In the genomic region with DNA sequence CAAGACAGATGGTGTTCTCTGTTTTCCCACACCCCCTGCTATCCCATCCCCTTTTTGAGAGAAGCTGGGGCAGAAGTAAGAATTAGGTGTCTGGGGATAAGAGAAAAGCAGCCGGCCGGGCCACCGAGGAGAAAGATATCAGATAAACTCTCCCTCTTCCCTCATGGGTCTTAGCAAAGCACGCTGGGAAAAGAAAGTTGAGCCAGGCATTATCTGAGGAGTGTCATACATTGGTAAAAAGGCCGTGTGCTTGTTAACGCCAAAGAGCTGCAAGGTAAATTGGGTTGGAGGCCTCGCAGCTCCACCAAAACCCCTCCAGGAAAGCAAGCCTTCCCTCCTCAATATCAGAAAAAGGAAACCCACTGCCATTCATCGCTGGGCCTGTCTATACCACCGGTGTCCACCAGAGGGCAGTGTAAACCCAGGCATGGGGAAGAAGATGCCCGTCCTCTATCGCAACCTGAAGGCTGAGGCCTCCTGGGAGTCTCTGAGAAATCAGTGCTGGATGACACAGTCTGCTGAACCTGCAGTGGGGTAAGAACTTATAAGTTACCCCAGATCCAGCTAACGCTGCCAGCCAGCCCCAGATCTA, we compare ENCODE assay signal across 9 mouse cellular contexts. TPM values are rescaled to one million over a fixed set of nuclear protein-coding genes. Genes with fewer than 3 reads are reported as not detected.
A peak's percentile ranks its signal among the peaks of the same experiment; 100 is the strongest.
DNase-seq lines count a peak whose midpoint lies in the region; ATAC-seq and TF ChIP-seq lines count a peak whose summit lies in the region.
"Had no signal": no experiment of that assay in that cellular context is flagged by ENCODE, and none has a peak within 500 bp of the region (broad histone marks: within the 10 kb centered on the region; RNA-seq: fewer than 3 reads in every experiment).

No protein-coding gene starts in this region.

- no peak overlapping the region for H3K27ac ChIP-seq in forebrain, embryonic 14.5 days (ENCODE audit: low read depth, low read length)
- H3K27ac ChIP-seq in hindbrain, embryonic 10.5 days: no peak overlapping the region
- H3K27ac ChIP-seq: limb, embryonic 15.5 days had no signal

- no peak overlapping the region for H3K9ac ChIP-seq in forebrain, embryonic 14.5 days (ENCODE audit: low read length)
- H3K9ac ChIP-seq: limb, embryonic 15.5 days had no signal

- TF ChIP-seq CTCF in G1E (IDR thresholded peaks at IDR 0.05; ENCODE audit: low read depth, low read length): peak; percentile 99

- H3K4me3 ChIP-seq in G1E (ENCODE audit: low read depth, low read length): no peak overlapping the region
- H3K4me3 ChIP-seq in forebrain, embryonic 14.5 days (ENCODE audit: low read depth, low read length): no peak overlapping the region
- no peak overlapping the region for H3K4me3 ChIP-seq in hindbrain, embryonic 10.5 days
- H3K4me3 ChIP-seq: limb, embryonic 15.5 days had no signal

- H3K4me2 ChIP-seq in forebrain, embryonic 14.5 days (ENCODE audit: low read length): no peak overlapping the region
- H3K4me2 ChIP-seq: limb, embryonic 15.5 days had no signal

- ATAC-seq in G1E (ENCODE audit: extremely low read depth, insufficient number of reproducible peaks, low FRiP score, poor library complexity, severe bottlenecking): peak; percentile 34; the same call in 1 of the 2 replicates
- peak; percentile 47 for ATAC-seq in forebrain, embryonic 14.5 days

- 25% methylated on average over 12 of the region's 12 CpGs for WGBS in forebrain, embryonic 14.5 days
- WGBS in hindbrain, embryonic 10.5 days: 23% methylated on average over 12 of the region's 12 CpGs

- no peaks in the 10 kb centered on the region for H3K9me3 ChIP-seq in G1E (replicated peaks)
- H3K9me3 ChIP-seq in forebrain, embryonic 14.5 days (replicated peaks; ENCODE audit: control insufficient read depth, low read length): 0 out of 2 replicates have a peak, but pooled peaks cover 3% of the 10 kb centered on the region
- H3K9me3 ChIP-seq in hindbrain, embryonic 10.5 days: 0 out of 2 replicates have a peak, but pooled peaks cover 7% of the 10 kb centered on the region
- H3K9me3 ChIP-seq: limb, embryonic 15.5 days had no signal

- peaks cover 33% of the 10 kb centered on the region for H3K27me3 ChIP-seq in G1E (ENCODE audit: insufficient read depth, low read length)
- no peaks in the 10 kb centered on the region for H3K27me3 ChIP-seq in forebrain, embryonic 14.5 days (replicated peaks; ENCODE audit: control insufficient read depth, insufficient read depth, low read length)
- peaks cover 46% of the 10 kb centered on the region for H3K27me3 ChIP-seq in hindbrain, embryonic 10.5 days (ENCODE audit: insufficient read depth, poor library complexity, severe bottlenecking)

- peak; percentile 73 for DNase-seq in G1E (ENCODE audit: low spot score)
- DNase-seq in c-Kit-negative CD71-positive TER-119-positive erythroid progenitor cells, embryonic 14.5 days (ENCODE audit: low read depth, low spot score): peak; percentile 42
- DNase-seq in forebrain, embryonic 14.5 days (ENCODE audit: low spot score): peak; percentile 85
- DNase-seq in hindbrain, embryonic 10.5 days (ENCODE audit: low spot score): peak; percentile 90
- DNase-seq in layer of hippocampus, postnatal 10 days (ENCODE audit: low spot score in 2 of 2): peak; percentile 94 to 96
- peak; percentile 65 for DNase-seq in lung, postnatal 25 days (ENCODE audit: low spot score)
- DNase-seq in right cerebral cortex, adult 2 months (ENCODE audit: low spot score in 2 of 2): peak; percentile 84 to 95
- DNase-seq in urinary bladder, postnatal 10 days (ENCODE audit: low spot score): peak; percentile 51

- peaks cover 14% of the 10 kb centered on the region for H3K4me1 ChIP-seq in G1E (ENCODE audit: insufficient read depth, low read depth, low read length)
- H3K4me1 ChIP-seq in forebrain, embryonic 14.5 days (ENCODE audit: control insufficient read depth, insufficient read depth, low read length): peaks cover 9% of the 10 kb centered on the region; the same call in 1 of the 2 replicates
- peaks cover 18% of the 10 kb centered on the region; the same call in 1 of the 2 replicates for H3K4me1 ChIP-seq in hindbrain, embryonic 10.5 days (replicated peaks)

- no peaks in the 10 kb centered on the region for H3K36me3 ChIP-seq in G1E (replicated peaks)
- no peaks in the 10 kb centered on the region for H3K36me3 ChIP-seq in forebrain, embryonic 14.5 days (ENCODE audit: control insufficient read depth, insufficient read depth, low read length)
- H3K36me3 ChIP-seq in hindbrain, embryonic 10.5 days: no peaks in the 10 kb centered on the region
- H3K36me3 ChIP-seq: limb, embryonic 15.5 days had no signal

RNA-seq across cellular contexts. Expression of gene Spats1, which starts 3.1 kb away (rescaled TPM):
- total RNA-seq in G1E (2014; fragmentation: Nextera tagmentation) (not detected in 2 replicates), G1E (2017) (0.11 and 0.17 TPM in 2 replicates)
- not detected in 2 replicates for polyA plus RNA-seq in G1E (2012)
- polyA plus RNA-seq in forebrain, embryonic 14.5 days (2014; fragmentation: Nextera tagmentation; extraction: Ambion mirVana): 1.1 and 1.4 TPM in 2 replicates
- polyA plus RNA-seq in hindbrain, embryonic 10.5 days (2016; fragmentation: Nextera tagmentation; extraction: Ambion mirVana): 0.31 and 0.36 TPM in 2 replicates
- 1 to 10 TPM; 2.9 to 3.5 TPM for total RNA-seq in layer of hippocampus, postnatal 10 days (2021)

RNA-seq across cellular contexts. Expression of gene Aars2, which starts 28.3 kb away (rescaled TPM):
- total RNA-seq in G1E (2014; fragmentation: Nextera tagmentation) (6.8 and 17.1 TPM in 2 replicates), G1E (2017) (7.8 and 8.7 TPM in 2 replicates)
- polyA plus RNA-seq in G1E (2012): 34.7 and 43.0 TPM in 2 replicates
- polyA plus RNA-seq in forebrain, embryonic 14.5 days (2014; fragmentation: Nextera tagmentation; extraction: Ambion mirVana): 10.4 and 13.7 TPM in 2 replicates
- 27.7 and 35.0 TPM in 2 replicates for polyA plus RNA-seq in hindbrain, embryonic 10.5 days (2016; fragmentation: Nextera tagmentation; extraction: Ambion mirVana)
- total RNA-seq in layer of hippocampus, postnatal 10 days (2021): 10 to 100 TPM; 19.5 to 22.6 TPM

RNA-seq across cellular contexts. Expression of gene Cdc5l, which starts 44.8 kb away (rescaled TPM):
- total RNA-seq in G1E (2014; fragmentation: Nextera tagmentation) (73.2 and 78.5 TPM in 2 replicates), G1E (2017) (106 and 109 TPM in 2 replicates)
- 6.5 and 7.5 TPM in 2 replicates for polyA plus RNA-seq in G1E (2012)
- 70.6 and 78.6 TPM in 2 replicates for polyA plus RNA-seq in forebrain, embryonic 14.5 days (2014; fragmentation: Nextera tagmentation; extraction: Ambion mirVana)
- polyA plus RNA-seq in hindbrain, embryonic 10.5 days (2016; fragmentation: Nextera tagmentation; extraction: Ambion mirVana): 54.8 and 65.1 TPM in 2 replicates
- 10 to 100 TPM; 47.4 to 50.6 TPM for total RNA-seq in layer of hippocampus, postnatal 10 days (2021)

RNA-seq across cellular contexts. Expression of gene Tcte1, which starts 44.9 kb away (rescaled TPM):
- not detected in 2 replicates for total RNA-seq in G1E (2014; fragmentation: Nextera tagmentation)
- total RNA-seq in G1E (2017): 0.12 TPM in 1 of 2 replicates, not detected in the other
- not detected in 2 replicates for polyA plus RNA-seq in G1E (2012)
- polyA plus RNA-seq in forebrain, embryonic 14.5 days (2014; fragmentation: Nextera tagmentation; extraction: Ambion mirVana): 5.7 and 8.5 TPM in 2 replicates
- polyA plus RNA-seq in hindbrain, embryonic 10.5 days (2016; fragmentation: Nextera tagmentation; extraction: Ambion mirVana): 1.7 and 3.8 TPM in 2 replicates
- under 1 TPM; 0.57 to 0.69 TPM for total RNA-seq in layer of hippocampus, postnatal 10 days (2021)

Comparison
In these comparisons a context has a peak if more than half of its experiments do, and no peak if none do; other contexts are left out.
1. DNase-seq: peak in every context shown above with its lines; median percentile 95 in layer of hippocampus, postnatal 10 days; 90 in hindbrain, embryonic 10.5 days; 90 in right cerebral cortex, adult 2 months; 85 in forebrain, embryonic 14.5 days; 73 in G1E; 65 in lung, postnatal 25 days; 51 in urinary bladder, postnatal 10 days; 42 in c-Kit-negative CD71-positive TER-119-positive erythroid progenitor cells, embryonic 14.5 days.